Mouse (Mus musculus): Measurements from ENCODE around the gene Lefty1.

GRCm38 (mm10) chr1:180889172-180889571, 45.6 kb upstream of the Lefty1 start:
- TF ChIP-seq CTCF (IDR thresholded peaks at IDR 0.05; ENCODE audit: low read depth) (no peak), EP300 (optimal IDR thresholded peaks at IDR 0.05) (no peak)
